Mouse (Mus musculus) lung, embryonic 14.5 days (tissue): ENCODE measurements around the gene Dync1li2. TPM values are rescaled to one million over a fixed set of nuclear protein-coding genes. Genes with fewer than 3 reads are reported as not detected.

Experiments used
- ATAC-seq: fragments of 200-750 bp; cut with Nextera tagmentation; 2 replicates; pipeline ENCODE4 v1.8.0; 2017; ENCODE audit warnings: mild to moderate bottlenecking, moderate TSS enrichment, moderate library complexity; ENCODE audit not compliant: insufficient read depth
- DNase-seq: peaks from one replicate; pipeline ENCODE4 v3.0.0-alpha.2; 2015
- H3K27ac ChIP-seq: fragments of 300-500 bp; sonication (generic); 2 replicates; pipeline ENCODE4 v1.5.1; 2014; ENCODE audit warnings: low read depth, mild to moderate bottlenecking, moderate library complexity
- H3K27me3 ChIP-seq: fragments of 300-500 bp; sonication (generic); 2 replicates; pipeline ENCODE4 v1.6.1; 2014; ENCODE audit warnings: low read length, control low read depth; ENCODE audit not compliant: insufficient read depth
- H3K36me3 ChIP-seq: fragments of 300-500 bp; sonication (generic); 2 replicates; pipeline ENCODE4 v1.6.1; 2014; ENCODE audit warnings: control low read depth; ENCODE audit not compliant: insufficient read depth
- H3K4me1 ChIP-seq: fragments of 300-500 bp; sonication (generic); 2 replicates; pipeline ENCODE4 v1.6.1; 2014; ENCODE audit warnings: antibody characterized with exemption, control low read depth; ENCODE audit not compliant: insufficient read depth
- H3K4me2 ChIP-seq: fragments of 300-500 bp; sonication (generic); 2 replicates; pipeline ENCODE4 v1.6.1; 2014; ENCODE audit warnings: mild to moderate bottlenecking
- H3K4me3 ChIP-seq: fragments of 300-500 bp; sonication (generic); 2 replicates; pipeline ENCODE4 v1.5.1; 2014; ENCODE audit warnings: low read depth, low read length
- H3K9ac ChIP-seq: fragments of 300-500 bp; sonication (generic); 2 replicates; pipeline ENCODE4 v1.6.1; 2014
- H3K9me3 ChIP-seq: fragments of 300-500 bp; sonication (generic); 2 replicates; pipeline ENCODE4 v1.6.1; 2016; ENCODE audit warnings: low read depth, low read length, control low read depth
- CTCF ChIP-seq: IDR thresholded peaks from 2 replicates; pipeline ENCODE4 v1.5.1; 2016; ENCODE audit warnings: antibody characterized with exemption, low read depth
- WGBS: fragments of 180-500 bp; shearing (Covaris S2); extraction: QIAGEN DNeasy Blood & Tissue Kit; methylation state at CpG from one replicate; pipeline ENCODE4 v1.1.7; 2014; 5-methylcytosine and 5-hydroxymethylcytosine counted together
- polyA plus RNA-seq: library from polyadenylated mRNA; unstranded; fragments of >200 nt; fragmentation: Nextera tagmentation; extraction: Ambion mirVana; gene quantifications from 2 replicates; pipeline ENCODE4 v1.2.1, GENCODE M21; 2014

The Dync1li2 gene
- polyA plus RNA-seq: 61.1 and 62.4 TPM in 2 replicates

DNA sequence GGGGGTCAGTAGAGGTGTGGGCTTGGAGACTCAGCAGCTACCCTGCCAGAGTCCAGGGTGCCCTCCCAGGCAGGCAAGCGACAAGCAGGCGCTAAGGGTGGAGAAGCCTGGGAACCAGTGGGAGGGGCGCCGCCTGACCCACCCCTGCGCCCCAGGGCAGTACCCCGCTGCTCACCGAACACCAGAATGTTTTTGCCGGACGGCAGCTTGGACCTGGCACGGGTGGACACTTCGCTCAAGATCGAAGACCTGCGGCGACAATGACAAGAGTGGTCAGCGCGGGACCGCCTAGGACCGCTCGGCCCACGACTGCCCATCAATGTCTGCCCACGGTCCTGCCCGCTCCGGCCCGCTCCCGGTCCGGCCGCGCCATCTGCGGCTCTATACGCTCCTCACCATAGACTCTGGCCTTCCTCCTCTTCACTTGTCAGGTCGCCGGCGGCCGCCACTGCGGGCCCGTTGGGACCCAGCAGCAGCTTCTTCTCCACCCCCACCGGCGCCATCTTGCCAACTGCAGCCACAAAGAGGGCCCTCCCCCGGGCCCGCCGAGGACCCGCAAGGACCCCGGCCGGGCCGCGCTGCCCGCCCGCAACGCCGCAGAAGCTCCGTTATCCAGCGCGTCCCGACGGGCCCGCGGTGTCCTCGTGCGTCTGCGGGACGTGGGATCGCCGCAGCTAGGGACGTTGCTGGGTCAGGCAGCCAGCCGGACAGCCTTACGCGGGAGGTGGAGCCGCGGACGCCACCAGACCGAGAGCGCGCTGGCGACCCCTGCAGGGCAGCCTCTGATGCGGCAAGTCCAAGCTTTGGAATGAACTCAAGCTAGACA, at the start of gene Dync1li2:
Gene Dync1li2, minus strand, starts transcription at position 749 of the 826 bp plus-strand sequence.
- Histone ChIP-seq H3K9me3 (no peaks in the 10 kb centered on the region), H3K4me3 (peak within 1 kb of the TSS; percentile 88), H3K27ac (peak within 1 kb of the TSS; percentile 90), H3K9ac (peak within 1 kb of the TSS; percentile 92), H3K27me3 (no peaks in the 10 kb centered on the region), H3K4me1 (peaks cover 4% of the 10 kb centered on the region; the same call in 1 of the 2 replicates), H3K36me3 (peaks cover 33% of the 10 kb centered on the region), H3K4me2 (peak within 1 kb of the TSS; percentile 82)
- peak; percentile 95 for DNase-seq
- under 1% methylated on average over 75 of the region's 75 CpGs for WGBS
- TF ChIP-seq CTCF: peak; percentile 86
- ATAC-seq: peak; percentile 88

DNA sequence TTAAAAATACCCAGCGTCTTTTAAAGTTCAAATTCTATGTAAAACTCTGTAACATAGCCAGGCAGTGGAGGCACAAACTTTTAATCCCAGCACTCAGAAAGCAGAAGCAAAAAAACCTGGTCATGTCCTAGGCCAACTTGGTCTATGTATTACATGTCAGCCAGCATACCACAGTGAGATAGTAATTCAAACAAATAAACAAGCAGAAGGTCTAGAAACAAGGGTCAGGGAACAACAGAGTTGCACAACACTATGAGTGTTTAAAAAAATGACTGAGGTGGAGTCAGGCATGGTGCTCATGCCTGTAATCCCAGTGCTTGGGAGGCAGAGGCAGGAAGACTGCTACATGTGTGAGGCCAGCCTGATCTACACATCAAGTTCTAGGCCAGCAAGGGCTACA, 36.2 kb upstream of the Dync1li2 start:
- no peaks in the 10 kb centered on the region for H3K4me1 ChIP-seq
- no peak overlapping the region for H3K4me2 ChIP-seq
- no peaks in the 10 kb centered on the region for H3K9me3 ChIP-seq
- no peaks in the 10 kb centered on the region for H3K27me3 ChIP-seq
- no peak for ATAC-seq
- H3K36me3 ChIP-seq: no peaks in the 10 kb centered on the region
- H3K9ac ChIP-seq: no peak overlapping the region
- H3K27ac ChIP-seq: no peak overlapping the region
- no peak for DNase-seq
- TF ChIP-seq CTCF: no peak
- WGBS: 60% methylated on average over 1 of the region's 1 CpGs
- H3K4me3 ChIP-seq: no peak overlapping the region

DNA sequence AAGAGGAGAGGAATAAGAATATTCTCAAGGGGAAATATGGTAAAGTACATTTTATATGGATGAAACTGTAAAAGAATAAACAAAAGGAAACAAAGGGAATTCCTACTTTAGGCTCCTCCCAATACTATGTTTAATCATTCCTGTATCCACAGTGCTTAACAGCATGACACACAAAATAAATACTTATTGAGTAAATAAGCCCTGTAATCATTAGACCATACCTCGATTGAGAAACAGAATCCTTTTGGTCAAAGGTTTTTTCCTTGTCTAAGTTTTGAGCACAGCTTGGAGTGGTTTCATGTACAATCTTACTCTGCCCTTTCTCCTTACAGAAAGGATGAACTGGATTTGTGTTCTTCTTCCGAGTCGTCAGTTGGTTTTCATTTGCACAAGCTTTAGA, 29.6 kb upstream of the Dync1li2 start:
- TF ChIP-seq CTCF: no peak
- Histone ChIP-seq H3K36me3 (no peaks in the 10 kb centered on the region), H3K4me1 (no peaks in the 10 kb centered on the region), H3K9me3 (no peaks in the 10 kb centered on the region), H3K4me2 (no peak overlapping the region), H3K27ac (no peak overlapping the region), H3K27me3 (no peaks in the 10 kb centered on the region), H3K4me3 (no peak overlapping the region), H3K9ac (no peak overlapping the region)
- 52% methylated on average over 3 of the region's 3 CpGs for WGBS
- DNase-seq (no peak), ATAC-seq (no peak)

DNA sequence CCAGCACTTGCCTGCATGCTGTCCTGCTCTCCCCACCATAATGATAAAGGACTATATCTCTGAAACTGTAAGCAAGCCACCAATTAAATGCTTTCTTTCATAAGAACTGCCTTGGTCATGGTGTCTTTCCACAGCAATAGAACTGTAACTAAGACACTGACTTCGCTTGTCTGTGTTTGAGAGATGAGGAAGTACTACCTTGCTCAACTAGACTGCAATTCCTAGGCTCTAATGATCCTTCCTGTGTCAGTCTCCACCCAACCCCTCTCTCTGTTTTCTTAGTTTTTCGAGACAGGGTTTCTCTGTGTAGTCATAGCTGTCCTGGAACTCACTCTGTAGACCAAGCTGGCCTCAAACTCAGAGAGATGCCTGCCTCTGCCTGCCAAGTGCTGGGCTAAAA, 24.6 kb upstream of the Dync1li2 start:
- 69% methylated on average over 2 of the region's 2 CpGs for WGBS

GRCm38 (mm10) chr8:104452177-104452576, 9.3 kb upstream of the Dync1li2 start:
- no peak overlapping the region for H3K27ac ChIP-seq
- no peak overlapping the region for H3K9ac ChIP-seq
- H3K9me3 ChIP-seq: no peaks in the 10 kb centered on the region
- H3K4me2 ChIP-seq: no peak overlapping the region
- DNase-seq (no peak), ATAC-seq (no peak)
- no peaks in the 10 kb centered on the region for H3K36me3 ChIP-seq
- WGBS: 81% methylated on average over 3 of the region's 3 CpGs
- TF ChIP-seq CTCF: no peak
- no peak overlapping the region for H3K4me3 ChIP-seq
- H3K27me3 ChIP-seq: no peaks in the 10 kb centered on the region
- H3K4me1 ChIP-seq: no peaks in the 10 kb centered on the region

More for the DNA sequence above, 24.6 kb upstream of the Dync1li2 start:
- Histone ChIP-seq H3K4me1 (no peaks in the 10 kb centered on the region), H3K36me3 (no peaks in the 10 kb centered on the region), H3K27me3 (no peaks in the 10 kb centered on the region), H3K9me3 (no peaks in the 10 kb centered on the region), H3K27ac (no peak overlapping the region), H3K4me3 (no peak overlapping the region), H3K9ac (no peak overlapping the region), H3K4me2 (no peak overlapping the region)
- DNase-seq (no peak), ATAC-seq (no peak)
- TF ChIP-seq CTCF: no peak

- no peaks in the 10 kb centered on the region for H3K4me1 ChIP-seq
- ATAC-seq: no peak
- DNase-seq: no peak
- no peak overlapping the region for H3K27ac ChIP-seq
- H3K9ac ChIP-seq: no peak overlapping the region
- no peaks in the 10 kb centered on the region for H3K9me3 ChIP-seq
- no peak overlapping the region for H3K4me3 ChIP-seq
- H3K4me2 ChIP-seq: no peak overlapping the region
- no peaks in the 10 kb centered on the region for H3K36me3 ChIP-seq
- WGBS: 78% methylated on average over 3 of the region's 3 CpGs
- no peaks in the 10 kb centered on the region for H3K27me3 ChIP-seq
- TF ChIP-seq CTCF: no peak
These were observed 5.9 kb upstream of the Dync1li2 start for GRCm38 (mm10) chr8:104448796-104449195.

DNA sequence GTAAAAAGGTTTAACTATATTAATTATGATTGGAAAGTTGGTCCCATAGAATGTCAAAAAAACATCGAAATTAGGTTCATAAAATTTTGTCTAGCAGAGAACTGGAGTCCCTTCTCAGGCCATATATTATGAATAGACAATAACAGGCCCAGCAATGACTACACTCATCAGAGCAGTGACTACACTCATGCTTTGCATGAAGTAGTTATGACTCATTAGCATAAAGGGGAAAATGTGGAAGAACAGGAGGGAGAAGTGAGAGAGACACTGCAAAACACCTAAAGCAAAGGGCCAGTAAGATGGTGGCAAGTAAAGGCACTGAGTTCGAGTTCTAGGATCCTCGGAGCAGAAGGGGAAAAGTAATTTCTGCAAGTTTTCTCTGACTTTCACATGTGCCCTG, 3.2 kb upstream of the Dync1li2 start:
- no peak for TF ChIP-seq CTCF
- 72% methylated on average over 3 of the region's 3 CpGs for WGBS
- no peak for ATAC-seq
- H3K27ac ChIP-seq: no peak overlapping the region
- no peak overlapping the region for H3K4me2 ChIP-seq
- no peaks in the 10 kb centered on the region for H3K9me3 ChIP-seq
- H3K9ac ChIP-seq: no peak overlapping the region
- H3K4me3 ChIP-seq: no peak overlapping the region
- H3K4me1 ChIP-seq: peaks cover 4% of the 10 kb centered on the region; the same call in 1 of the 2 replicates
- no peaks in the 10 kb centered on the region for H3K27me3 ChIP-seq
- DNase-seq: no peak
- H3K36me3 ChIP-seq: peaks cover under 1% of the 10 kb centered on the region; the same call in 1 of the 2 replicates
